Mouse (Mus musculus) layer of hippocampus, postnatal 14 days (tissue): ENCODE data around the gene Setd5. TPM values are rescaled to one million over a fixed set of nuclear protein-coding genes. Genes with fewer than 3 reads are reported as not detected.
A peak's percentile ranks its signal among the peaks of the same experiment; 100 is the strongest.

Experiments
- DNase-seq, 2 experiments: peaks; one replicate each; pipeline ENCODE4 v3.0.0; 2021 to 2022; ENCODE audit warnings: low spot score in 2 of 2, mixed read lengths in 1 of 2
- total RNA-seq, 2 experiments: library from RNA; stranded (reverse); gene quantifications; 2 replicates each; pipeline ENCODE4 v1.2.3; 2021

The Setd5 gene
- total RNA-seq, 2 experiments from 2014 or later: 116 to 125 TPM

- no peak for DNase-seq
These were observed 43.6 kb downstream of the Setd5 start for GRCm38 (mm10) chr6:113120806-113121205.

GRCm38 (mm10) chr6:113133360-113133759 lies 56.2 kb downstream of the Setd5 start:
- DNase-seq: no peak

GRCm38 (mm10) chr6:113141389-113142094 lies 64.4 kb downstream of the Setd5 start:
- DNase-seq: no peak

- DNase-seq: no peak
These were observed 67.6 kb downstream of the Setd5 start for GRCm38 (mm10) chr6:113144764-113145163.

- DNase-seq: no peak
These were observed 68.1 kb downstream of the Setd5 start for GRCm38 (mm10) chr6:113145249-113145648.

- DNase-seq: no peak
These were observed 76.9 kb downstream of the Setd5 start for GRCm38 (mm10) chr6:113154071-113154470.

GRCm38 (mm10) chr6:113154886-113155285 lies 77.7 kb downstream of the Setd5 start:
- DNase-seq: no peak

GRCm38 (mm10) chr6:113156064-113156463 lies 78.9 kb downstream of the Setd5 start:
- DNase-seq: no peak

GRCm38 (mm10) chr6:113160106-113160505 lies 82.9 kb downstream of the Setd5 start:
- DNase-seq: no peak

- DNase-seq: no peak
These were observed 84.8 kb downstream of the Setd5 start for GRCm38 (mm10) chr6:113161982-113162381.

GRCm38 (mm10) chr6:113163513-113163912 lies 86.3 kb downstream of the Setd5 start:
- no peak for DNase-seq

GRCm38 (mm10) chr6:113166661-113167251 lies 89.6 kb downstream of the Setd5 start:
- peak; percentile 49 to 60 for DNase-seq

GRCm38 (mm10) chr6:113168316-113168975 lies 91.3 kb downstream of the Setd5 start:
- no peak for DNase-seq

GRCm38 (mm10) chr6:113169852-113170251 lies 92.7 kb downstream of the Setd5 start:
- DNase-seq: no peak

GRCm38 (mm10) chr6:113170651-113171050 lies 93.5 kb downstream of the Setd5 start:
- DNase-seq: no peak

GRCm38 (mm10) chr6:113172011-113172410 lies 94.8 kb downstream of the Setd5 start:
- DNase-seq: no peak

- peak in 1 of 2 experiments; percentile 55 for DNase-seq
These were observed 95.4 kb downstream of the Setd5 start for GRCm38 (mm10) chr6:113172568-113172967.

- DNase-seq: no peak
These were observed 98.3 kb downstream of the Setd5 start for GRCm38 (mm10) chr6:113175469-113175868.

GRCm38 (mm10) chr6:113176613-113177012 lies 99.4 kb downstream of the Setd5 start:
- DNase-seq: no peak

- peak; percentile 51 to 70 for DNase-seq
These were observed 101.4 kb downstream of the Setd5 start for GRCm38 (mm10) chr6:113178286-113179194.

- no peak for DNase-seq
These were observed 102.1 kb downstream of the Setd5 start for GRCm38 (mm10) chr6:113179195-113179733.
